Mouse (Mus musculus): ENCODE results near the gene Mllt1.

The Mllt1 gene

GRCm38 (mm10) chr17:56877426-56877825, 57.8 kb downstream of the Mllt1 start:
- no peak for DNase-seq (ENCODE audit: low spot score in 2 of 2)

DNA sequence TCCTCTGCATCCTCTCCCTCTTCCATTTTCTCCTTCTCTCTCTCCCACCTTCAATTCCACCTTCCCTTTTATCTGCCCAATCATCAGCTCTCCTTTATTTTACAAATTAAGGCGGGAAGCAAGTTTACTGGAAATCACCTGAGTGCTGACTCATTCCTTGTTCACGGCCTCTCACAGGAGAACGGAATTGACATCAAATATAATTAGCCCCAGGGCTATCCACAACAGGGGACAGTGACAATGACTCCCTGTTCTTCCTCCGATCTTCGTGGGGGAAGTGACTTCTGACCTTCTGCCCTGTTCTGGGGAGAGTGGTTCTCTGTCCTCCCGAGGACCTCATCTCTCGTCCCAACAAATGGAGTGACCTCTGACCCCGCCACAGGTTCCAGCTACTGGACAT, 58.2 kb downstream of the Mllt1 start:
- no peak for DNase-seq (ENCODE audit: low spot score in 2 of 2)

- DNase-seq (ENCODE audit: low spot score in 2 of 2): no peak
These were observed 58.8 kb downstream of the Mllt1 start for GRCm38 (mm10) chr17:56876465-56876864.

- no peak for DNase-seq (ENCODE audit: low spot score in 2 of 2)
These were observed 60.1 kb downstream of the Mllt1 start, which contains the start of gene 1700061G19Rik for GRCm38 (mm10) chr17:56874936-56875651. TSS of gene 1700061G19Rik (plus strand) at chr17:56875477.

GRCm38 (mm10) chr17:56874237-56874636, 61.0 kb downstream of the Mllt1 start, which contains the start of gene Acsbg2:
TSS of gene Acsbg2 (minus strand) at chr17:56874447.
- DNase-seq (ENCODE audit: low spot score in 2 of 2): no peak

- no peak for DNase-seq (ENCODE audit: low spot score in 2 of 2)
These were observed 62.7 kb downstream of the Mllt1 start for GRCm38 (mm10) chr17:56872512-56872911.

- no peak for DNase-seq (ENCODE audit: low spot score in 2 of 2)
These were observed 63.4 kb downstream of the Mllt1 start for GRCm38 (mm10) chr17:56871767-56872166.

- DNase-seq (ENCODE audit: low spot score in 2 of 2): no peak
These were observed 64.8 kb downstream of the Mllt1 start for GRCm38 (mm10) chr17:56870287-56870953.

- no peak for DNase-seq (ENCODE audit: low spot score in 2 of 2)
These were observed 65.7 kb downstream of the Mllt1 start for GRCm38 (mm10) chr17:56869481-56869977.

- no peak for DNase-seq (ENCODE audit: low spot score in 2 of 2)
These were observed 69.1 kb downstream of the Mllt1 start for GRCm38 (mm10) chr17:56866071-56866470.

DNA sequence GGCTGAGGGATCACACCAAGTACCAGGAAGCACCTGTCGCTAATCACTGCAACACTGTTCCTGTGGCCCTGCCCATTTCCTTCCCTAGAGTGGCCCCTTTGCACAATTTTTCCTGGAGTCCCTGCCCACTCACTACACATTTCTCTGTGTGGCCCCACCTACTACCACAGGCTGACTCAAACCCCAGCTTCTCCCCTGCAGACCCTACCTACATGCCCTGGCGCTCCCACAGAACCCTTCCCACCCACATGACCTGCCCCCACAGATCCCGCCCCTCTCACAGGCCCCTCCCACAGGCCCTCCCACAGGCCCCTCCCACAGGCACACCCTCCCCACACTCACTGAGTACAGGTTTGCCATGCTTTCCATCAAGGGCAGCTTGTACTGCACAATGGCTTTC, 74.0 kb downstream of the Mllt1 start:
- DNase-seq (ENCODE audit: low spot score in 2 of 2): no peak

DNA sequence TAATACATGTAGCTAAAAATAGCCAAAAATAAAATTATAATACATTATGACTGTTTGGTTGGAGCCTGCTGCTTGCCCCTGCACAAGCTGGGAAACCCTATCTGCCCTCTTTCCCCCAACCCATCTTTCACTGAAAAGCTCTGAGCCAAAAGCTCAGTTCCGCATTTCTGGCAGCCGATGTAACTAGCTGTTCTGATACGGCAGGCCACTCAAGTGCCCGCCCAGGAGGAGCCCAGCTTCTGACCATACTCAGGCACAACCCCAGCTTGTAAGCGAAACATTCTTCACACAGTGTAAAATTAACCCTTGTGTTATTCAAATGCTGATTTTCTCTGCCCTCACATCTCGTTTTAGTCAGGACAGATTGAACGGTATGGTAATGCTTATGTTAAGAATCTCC, 76.3 kb downstream of the Mllt1 start:
- DNase-seq (ENCODE audit: low spot score in 2 of 2): no peak

GRCm38 (mm10) chr17:56858216-56858615, 77.0 kb downstream of the Mllt1 start:
- peak; percentile 25 to 35 for DNase-seq (ENCODE audit: low spot score in 2 of 2)

DNA sequence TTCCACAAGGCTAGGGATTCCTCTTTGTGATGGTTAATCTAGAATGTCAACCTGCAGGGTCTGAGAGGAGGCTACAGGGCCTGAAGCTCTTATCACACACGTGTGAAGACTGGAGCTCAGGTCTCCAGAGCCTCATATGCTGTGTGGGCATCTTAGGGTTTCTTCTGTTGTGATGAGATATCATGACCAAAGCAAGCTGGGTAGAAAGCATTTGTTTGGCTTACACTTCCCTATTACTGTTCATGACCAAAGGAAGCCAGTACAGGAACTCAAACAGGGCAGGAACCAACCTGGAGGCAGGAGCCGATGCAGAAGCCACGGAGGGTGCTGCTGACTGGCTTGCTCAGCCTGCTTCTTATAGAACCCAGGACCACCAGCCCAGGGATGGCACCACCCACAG, 79.8 kb downstream of the Mllt1 start:
- DNase-seq (ENCODE audit: low spot score in 2 of 2): no peak

- DNase-seq (ENCODE audit: low spot score in 2 of 2): no peak
These were observed 84.0 kb downstream of the Mllt1 start for GRCm38 (mm10) chr17:56851167-56851566.

DNA sequence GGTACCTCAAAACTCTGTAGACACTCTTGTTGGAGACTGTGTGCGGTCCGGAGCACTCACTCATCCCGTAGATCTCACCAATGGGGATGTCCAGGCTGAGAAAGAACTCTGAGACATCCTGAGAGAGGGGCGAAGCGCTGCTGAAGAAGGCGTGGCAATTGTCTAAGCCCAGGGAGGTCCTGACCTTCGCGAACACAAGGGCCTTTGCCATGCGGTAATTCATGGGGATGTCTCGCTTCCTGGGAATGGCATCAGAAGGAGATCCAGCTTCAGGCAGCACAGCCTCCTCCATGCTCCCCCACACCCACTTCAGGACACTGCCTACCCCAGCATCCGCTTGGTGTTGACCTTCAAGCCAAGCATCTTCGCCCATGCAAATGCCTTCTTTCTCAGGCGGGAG, 85.5 kb downstream of the Mllt1 start:
- no peak for DNase-seq (ENCODE audit: low spot score in 2 of 2)

DNA sequence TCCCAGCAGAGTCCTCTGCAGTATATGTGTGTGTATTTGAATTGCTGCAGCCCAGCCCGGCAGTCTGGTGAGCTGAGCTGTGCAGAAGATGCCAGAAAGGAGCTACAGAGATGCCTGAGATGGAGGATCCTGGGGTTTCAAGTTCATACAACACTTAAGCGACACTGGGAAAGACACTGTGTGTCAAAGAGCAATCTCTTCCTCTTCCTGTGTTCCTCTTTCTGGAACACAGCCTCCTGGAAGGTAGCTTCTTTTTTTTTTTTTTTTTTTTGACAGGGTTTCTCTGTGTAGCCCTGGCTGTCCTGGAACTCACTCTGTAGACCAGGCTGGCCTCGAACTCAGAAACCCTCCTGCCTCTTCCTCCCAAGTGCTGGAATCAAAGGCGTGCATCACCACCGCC, 86.4 kb downstream of the Mllt1 start:
- DNase-seq (ENCODE audit: low spot score in 2 of 2): no peak

GRCm38 (mm10) chr17:56843678-56844077, 91.5 kb downstream of the Mllt1 start:
- no peak for DNase-seq (ENCODE audit: low spot score in 2 of 2)

All from right cerebral cortex, adult 2 months (tissue).